Mouse (Mus musculus): Measurements from ENCODE around the gene Emc9.

GRCm38 (mm10) chr14:55586149-55586548 lies 1.0 kb upstream of the Emc9 start:
- TF ChIP-seq CTCF (IDR thresholded peaks at IDR 0.05; ENCODE audit: control insufficient read depth, insufficient read depth, low read length) (no peak), POLR2A (IDR thresholded peaks at IDR 0.05; ENCODE audit: borderline replicate concordance, control insufficient read depth, low read depth, low read length) (no peak)

Measured in bone marrow, adult 2 months (tissue).